Mouse (Mus musculus): ENCODE results near the gene Rgs18. TPM values are rescaled to one million over a fixed set of nuclear protein-coding genes. Genes with fewer than 3 reads are reported as not detected.

Rgs18 gene
- polyA plus RNA-seq, 1 experiment from 2014 or later, result 0.28 TPM

DNA sequence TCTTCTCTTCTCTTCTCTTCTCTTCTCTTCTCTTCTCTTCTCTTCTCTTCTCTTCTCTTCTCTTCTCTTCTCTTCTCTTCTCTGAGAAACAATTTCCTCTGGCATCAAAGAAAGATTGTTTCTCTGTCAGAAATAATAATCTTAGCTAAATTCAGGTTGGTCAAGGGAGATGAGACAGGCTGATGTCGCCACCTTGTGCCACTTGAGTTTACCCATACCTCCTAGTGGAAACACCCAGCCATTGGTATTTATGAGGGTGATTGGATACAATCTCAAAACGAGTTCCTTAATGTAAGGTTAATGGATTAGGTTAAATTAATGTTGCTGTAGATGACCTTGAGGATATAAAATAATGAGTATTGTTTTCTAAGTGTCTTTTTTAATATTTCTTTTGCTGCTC, 70.9 kb downstream of the Rgs18 start:
- H3K9ac ChIP-seq (ENCODE audit: low read length), result no peak overlapping the region
- no peak overlapping the region for H3K4me2 ChIP-seq (ENCODE audit: low read length)
- no peak for ATAC-seq (ENCODE audit: insufficient number of reproducible peaks, insufficient read depth, low FRiP score, low read depth)
- no peak overlapping the region for H3K4me3 ChIP-seq (ENCODE audit: control insufficient read depth in 1 of 2, insufficient read depth in 1 of 2, low read depth in 1 of 2, low read length in 2 of 2)
- no peaks in the 10 kb centered on the region for H3K9me3 ChIP-seq (ENCODE audit: control insufficient read depth, low read length)
- H3K27me3 ChIP-seq (ENCODE audit: control insufficient read depth, insufficient read depth, low read length), result no peaks in the 10 kb centered on the region
- no peaks in the 10 kb centered on the region for H3K36me3 ChIP-seq (ENCODE audit: control insufficient read depth, insufficient read depth, low read length)
- H3K4me1 ChIP-seq (ENCODE audit: control insufficient read depth in 2 of 2, insufficient read depth in 2 of 2, low read length in 2 of 2), result no peaks in the 10 kb centered on the region
- WGBS, result 54% methylated on average over 2 of the region's 2 CpGs
- no peak overlapping the region for H3K27ac ChIP-seq (replicated peaks in 1 of 2; ENCODE audit: control insufficient read depth in 1 of 2, insufficient read depth in 1 of 2, low read depth in 2 of 2, low read length in 2 of 2)

Other genes with a start within 250 kb of the Rgs18 start
- gene Rgs21, start 207.8 kb downstream of the Rgs18 start, polyA plus RNA-seq (2014; fragmentation: Nextera tagmentation; extraction: Ambion mirVana), result not detected in 2 replicates